Mouse (Mus musculus) CH12.LX (cell line): ENCODE measurements around the gene Eml3. TPM values are rescaled to one million over a fixed set of nuclear protein-coding genes. Genes with fewer than 3 reads are reported as not detected.
"Not testable (repeated sequence)": the region's sequence is repeated elsewhere in the genome, so short reads cannot be mapped to it uniquely, and the experiment has no call there.

Experiments
- DNase-seq: peaks from one replicate; pipeline ENCODE4 v3.0.0-alpha.2; 2013; ENCODE audit errors: extremely low read depth
- H3K27ac ChIP-seq: 2 replicates; pipeline ENCODE4 v1.5.1; 2012; ENCODE audit warnings: low read depth, mild to moderate bottlenecking, control low read depth, moderate library complexity; ENCODE audit not compliant: insufficient read depth
- H3K27me3 ChIP-seq: replicated peaks from 2 replicates; pipeline ENCODE3; 2012; ENCODE audit warnings: inconsistent platforms
- H3K36me3 ChIP-seq, 2 experiments: replicated peaks in 1 of 2; 2 replicates each; pipeline versions ENCODE3 to v1.6.1; 2012; ENCODE audit warnings: inconsistent platforms in 1 of 2, low read length in 1 of 2, mild to moderate bottlenecking in 1 of 2, mixed read lengths in 1 of 2, moderate library complexity in 1 of 2; ENCODE audit not compliant: control insufficient read depth in 1 of 2, insufficient read depth in 1 of 2
- H3K4me1 ChIP-seq, 2 experiments: 2 replicates each; pipeline ENCODE4 v1.6.1; 2012; ENCODE audit warnings: inconsistent platforms in 1 of 2, moderate library complexity in 1 of 2; ENCODE audit not compliant: insufficient read depth in 2 of 2, control insufficient read depth in 1 of 2
- H3K4me2 ChIP-seq: 2 replicates; pipeline ENCODE4 v1.6.1; 2012; ENCODE audit warnings: low read depth, mild to moderate bottlenecking, control low read depth; ENCODE audit not compliant: poor library complexity, insufficient read depth, severe bottlenecking
- H3K4me3 ChIP-seq, 3 experiments: fragments of 150-350 bp in 1 of 3; sonication (generic) in 1 of 3; replicated peaks in 1 of 3; 2 replicates each; pipeline versions ENCODE3 to v1.5.1; 2011 to 2012; ENCODE audit warnings: low read depth in 2 of 3, low read length in 2 of 3, mild to moderate bottlenecking in 2 of 3, moderate library complexity in 2 of 3, control low read depth in 1 of 3, improper control_type of control experiment in 1 of 3, inconsistent platforms in 1 of 3, mixed read lengths in 1 of 3; ENCODE audit not compliant: poor library complexity in 1 of 3
- H3K79me2 ChIP-seq: replicated peaks from 2 replicates; pipeline ENCODE4 v1.6.1; 2012; ENCODE audit warnings: mild to moderate bottlenecking, moderate library complexity; ENCODE audit not compliant: control insufficient read depth, poor library complexity, insufficient read depth, severe bottlenecking; ENCODE audit errors: extremely low read depth
- H3K9ac ChIP-seq: 2 replicates; pipeline ENCODE4 v1.6.1; 2012; ENCODE audit warnings: low read depth, mild to moderate bottlenecking, control low read depth, moderate library complexity; ENCODE audit not compliant: insufficient read depth
- H3K9me3 ChIP-seq: replicated peaks from 2 replicates; pipeline ENCODE3; 2012; ENCODE audit warnings: low read length, inconsistent platforms, mixed read lengths
- CHD1 ChIP-seq: IDR thresholded peaks from 2 replicates; pipeline ENCODE4 v1.6.1; 2012; ENCODE audit warnings: low read depth, low read length, improper control_type of control experiment, inconsistent platforms
- ETS1 ChIP-seq: conservative IDR thresholded peaks from 2 replicates; pipeline ENCODE4 v1.6.1; 2012; ENCODE audit warnings: low read depth, mild to moderate bottlenecking, inconsistent platforms, low read length, improper control_type of control experiment, moderate library complexity
- JUND ChIP-seq: conservative IDR thresholded peaks from 2 replicates; pipeline ENCODE4 v1.6.1; 2011; ENCODE audit warnings: low read depth, low read length, improper control_type of control experiment
- KAT2A ChIP-seq: IDR thresholded peaks from 2 replicates; pipeline ENCODE4 v1.6.1; 2012; ENCODE audit warnings: low read length, improper control_type of control experiment, inconsistent platforms; ENCODE audit not compliant: insufficient replicate concordance
- MAX ChIP-seq: IDR thresholded peaks from 2 replicates; pipeline ENCODE4 v1.6.1; 2011; ENCODE audit warnings: low read length, improper control_type of control experiment
- MAZ ChIP-seq: IDR thresholded peaks from 2 replicates; pipeline ENCODE4 v1.6.1; 2012; ENCODE audit warnings: low read depth, mild to moderate bottlenecking, inconsistent platforms, low read length, improper control_type of control experiment, moderate library complexity
- MXI1 ChIP-seq: IDR thresholded peaks from 2 replicates; pipeline ENCODE4 v1.6.1; 2011; ENCODE audit warnings: mild to moderate bottlenecking, low read depth, low read length, improper control_type of control experiment
- MYC ChIP-seq: IDR thresholded peaks from 2 replicates; pipeline ENCODE4 v1.6.1; 2011; ENCODE audit warnings: low read depth, mild to moderate bottlenecking, improper control_type of control experiment, low read length
- NELFE ChIP-seq: IDR thresholded peaks from 2 replicates; pipeline ENCODE4 v1.6.1; 2011; ENCODE audit warnings: low read depth, low read length, improper control_type of control experiment
- RAD21 ChIP-seq: IDR thresholded peaks from 2 replicates; pipeline ENCODE4 v1.6.1; 2011; ENCODE audit warnings: low read depth, mild to moderate bottlenecking, low read length, improper control_type of control experiment, moderate library complexity
- RCOR1 ChIP-seq: conservative IDR thresholded peaks from 2 replicates; pipeline ENCODE4 v1.6.1; 2012; ENCODE audit warnings: low read depth, mild to moderate bottlenecking, inconsistent platforms, low read length, improper control_type of control experiment
- SIN3A ChIP-seq: IDR thresholded peaks from 2 replicates; pipeline ENCODE4 v1.6.1; 2012; ENCODE audit warnings: low read length, improper control_type of control experiment, inconsistent platforms
- ZKSCAN1 ChIP-seq: IDR thresholded peaks from 2 replicates; pipeline ENCODE4 v1.6.1; 2012; ENCODE audit warnings: low read depth, inconsistent platforms, low read length, improper control_type of control experiment, borderline replicate concordance
- dilution Hi-C: fragments of 300-500 bp; cut with MboI; formaldehyde crosslinking; loops from 2 replicates; pipeline ENCODE4 v1.14.3; 2020; ENCODE audit warnings: low sequenced_read_pairs; ENCODE audit not compliant: extremely low pct_unique_long_range_greater_than_20kb, extremely low pct_ligation_motif_present
- in situ Hi-C: fragments of 300-500 bp; cut with MboI; formaldehyde crosslinking; loops from 3 replicates; pipeline ENCODE4 v1.14.3; 2019; ENCODE audit warnings: low sequenced_read_pairs, low pct_ligation_motif_present, low pct_unique_long_range_greater_than_20kb, mixed read lengths
- polyA plus RNA-seq: library from polyadenylated mRNA; unstranded; fragments of >175 nt; gene quantifications from 2 replicates; pipeline ENCODE4 v1.2.1, GENCODE M21; 2012; ENCODE audit warnings: low read depth; ENCODE audit not compliant: insufficient read length
- total RNA-seq, 2 experiments: library from RNA; depleted of rRNA; stranded (reverse); fragments of 300-350 nt in 1 of 2; fragments of >200 nt in 1 of 2; gene quantifications; 2 replicates each; pipeline ENCODE4 v1.2.3; 2012 to 2014

Eml3 gene
- total and polyA plus RNA-seq, 3 experiments: 18.7 to 37.3 (median 33.3) TPM

DNA sequence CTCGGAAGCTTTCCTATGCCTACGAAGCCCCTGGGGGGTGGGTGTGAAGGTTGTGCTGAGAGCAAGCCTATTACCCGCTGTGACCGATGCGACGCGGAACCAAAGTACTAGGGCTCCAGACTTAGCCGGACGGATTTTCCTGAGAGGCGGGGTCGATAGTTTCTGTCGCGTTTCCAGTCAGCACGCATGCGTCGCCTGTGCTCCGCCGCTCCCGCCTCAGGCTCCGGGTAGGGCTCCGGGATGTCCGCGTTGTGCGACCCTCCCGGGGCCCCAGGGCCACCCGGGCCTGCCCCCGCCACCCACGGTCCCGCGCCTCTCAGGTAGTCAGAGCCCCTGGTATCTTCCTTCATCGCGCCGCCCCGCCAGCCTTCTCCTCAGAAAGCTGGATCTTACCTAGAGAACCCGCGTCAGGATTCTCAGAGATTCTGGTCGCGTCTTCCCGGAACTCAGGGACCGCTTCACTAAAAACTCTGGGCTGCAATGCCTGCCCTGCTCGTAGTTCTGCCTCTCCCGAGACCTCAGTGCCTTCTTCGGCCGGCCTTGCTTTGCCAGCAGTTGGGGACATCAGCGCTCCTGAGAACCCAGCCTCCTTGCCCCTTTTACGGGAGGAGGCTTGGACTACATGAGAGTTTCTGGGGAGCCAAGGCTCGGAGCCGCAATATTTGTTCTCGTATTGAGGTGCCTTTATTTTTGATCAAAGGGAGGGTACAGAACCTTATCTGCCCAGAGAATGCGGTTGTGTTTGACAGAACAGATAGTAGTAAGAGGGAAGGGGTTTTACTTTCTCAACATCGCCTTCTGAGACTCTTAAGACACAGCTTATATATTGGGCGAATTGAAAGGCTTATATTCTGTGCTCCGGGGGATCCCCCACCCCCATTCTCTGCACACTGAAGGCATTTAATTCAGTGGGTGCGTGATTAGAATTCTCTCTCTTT lies 36.3 kb upstream of the Eml3 start, which contains the start of gene Ints5 (continued):
- TF ChIP-seq MAX (peak; percentile 79), ETS1 (no peak), CHD1 (peak; percentile 25; the same call in 1 of the 2 replicates), MAZ (peak; percentile 78; the same call in 1 of the 2 replicates), ZKSCAN1 (no peak), KAT2A (peak; percentile 77; the same call in 1 of the 2 replicates), RAD21 (no peak), JUND (no peak), RCOR1 (no peak), NELFE (peak; percentile 92)

DNA sequence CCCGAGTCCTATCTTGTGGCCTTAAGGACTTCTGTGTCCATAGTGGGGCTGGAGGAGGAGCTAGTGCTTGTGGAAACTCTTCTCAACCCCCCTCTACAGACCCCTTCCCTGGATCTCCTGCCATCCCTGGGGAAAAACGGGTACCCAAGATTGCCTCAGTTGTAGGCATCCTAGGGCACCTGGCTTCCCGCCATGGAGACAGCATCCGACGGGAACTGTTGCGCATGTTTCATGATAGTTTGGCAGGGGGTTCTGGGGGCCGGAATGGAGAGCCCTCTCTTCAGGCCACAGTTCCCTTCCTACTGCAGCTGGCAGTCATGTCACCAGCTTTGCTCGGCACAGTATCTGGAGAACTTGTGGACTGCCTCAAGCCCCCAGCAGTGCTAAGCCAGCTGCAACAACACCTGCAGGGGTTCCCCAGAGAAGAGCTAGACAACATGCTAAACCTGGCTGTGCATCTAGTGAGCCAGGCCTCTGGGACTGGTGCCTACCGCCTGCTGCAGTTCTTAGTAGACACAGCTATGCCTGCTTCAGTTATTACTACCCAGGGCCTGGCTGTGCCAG lies 33.9 kb upstream of the Eml3 start:
- Histone ChIP-seq H3K27me3 (no peaks in the 10 kb centered on the region), H3K79me2 (peaks cover 60% of the 10 kb centered on the region), H3K4me3 (no peak overlapping the region), H3K36me3 (peaks cover 29 to 34% of the 10 kb centered on the region in 2 experiments), H3K9ac (no peak overlapping the region), H3K4me2 (peak overlapping the region; percentile 90; the same call in 1 of the 2 replicates), H3K9me3 (no peaks in the 10 kb centered on the region), H3K27ac (no peak overlapping the region), H3K4me1 (peaks cover 20 to 62% of the 10 kb centered on the region in 2 experiments)
- dilution Hi-C loops: no loop called here
- in situ Hi-C loops: loop anchor here (5.0 kb wide), 1 partner anchor 42 kb away; no protein-coding TSS in a partner anchor
- TF ChIP-seq MXI1 (no peak), MYC (no peak), KAT2A (no peak)
- no peak for DNase-seq

DNA sequence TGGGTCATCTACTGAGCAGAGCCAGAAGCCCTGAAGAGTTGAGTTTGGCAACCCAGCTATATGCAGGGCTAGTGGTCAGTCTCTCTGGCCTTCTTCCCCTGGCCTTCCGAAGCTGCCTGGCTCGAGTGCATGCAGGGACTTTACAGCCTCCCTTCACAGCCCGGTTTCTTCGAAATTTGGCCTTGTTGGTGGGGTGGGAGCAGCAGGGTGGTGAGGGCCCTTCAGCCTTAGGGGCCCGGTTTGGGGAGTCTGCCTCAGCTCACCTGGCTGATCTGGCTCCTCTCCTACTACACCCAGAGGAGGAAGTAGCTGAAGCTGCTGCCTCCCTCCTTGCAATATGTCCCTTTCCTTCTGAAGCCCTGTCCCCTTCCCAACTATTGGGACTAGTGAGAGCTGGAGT lies 33.1 kb upstream of the Eml3 start:
- Histone ChIP-seq H3K9ac (peak overlapping the region; percentile 71; the same call in 1 of the 2 replicates), H3K36me3 (peaks cover 23 to 34% of the 10 kb centered on the region in 2 experiments), H3K4me3 (peak overlapping the region in 1 of 3 experiments; percentile 55), H3K4me1 (peaks cover 23 to 64% of the 10 kb centered on the region in 2 experiments), H3K4me2 (peak overlapping the region; percentile 90; the same call in 1 of the 2 replicates), H3K27ac (peak overlapping the region; percentile 90; the same call in 1 of the 2 replicates), H3K79me2 (peaks cover 62% of the 10 kb centered on the region)
- dilution Hi-C loops, DNase-seq, H3K9me3 ChIP-seq, H3K27me3 ChIP-seq: not testable (repeated sequence)
- TF ChIP-seq SIN3A: 0 out of 2 replicates have a peak, but pooled peaks have one; percentile 33
- in situ Hi-C loops: loop anchor here (5.0 kb wide), 1 partner anchor 41 kb away; no protein-coding TSS in a partner anchor
